Mouse (Mus musculus): ENCODE data around the gene Cabp4. TPM values are rescaled to one million over a fixed set of nuclear protein-coding genes. Genes with fewer than 3 reads are reported as not detected.

The Cabp4 gene
- polyA plus RNA-seq, 1 experiment from 2014 or later: 0.33 TPM

DNA sequence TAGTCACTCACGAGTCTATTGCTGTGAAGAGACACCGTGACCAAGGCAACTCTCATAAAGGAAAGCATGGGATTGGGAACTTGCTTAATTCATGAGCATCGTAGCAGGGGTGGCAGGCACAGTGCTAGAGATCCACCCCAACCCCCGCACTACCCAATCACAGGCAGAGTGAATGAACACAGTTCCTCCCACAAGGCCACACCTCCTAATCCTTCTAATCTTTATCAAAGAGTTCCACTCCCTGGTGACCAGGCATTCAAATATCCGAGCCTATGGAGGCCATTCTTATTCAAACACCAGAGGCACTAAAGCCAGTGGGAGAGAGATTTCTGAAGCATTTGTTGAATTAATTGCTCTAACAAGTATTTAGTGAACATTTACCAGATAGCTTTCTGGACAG, 2.1 kb upstream of the Cabp4 start:
- H3K4me2 ChIP-seq (replicated peaks; ENCODE audit: low read depth): no peak overlapping the region
- TF ChIP-seq CTCF (IDR thresholded peaks at IDR 0.05; ENCODE audit: low read depth): no peak
- H3K9me3 ChIP-seq (ENCODE audit: control insufficient read depth): no peaks in the 10 kb centered on the region
- H3K27ac ChIP-seq (ENCODE audit: low read depth, low read length): no peak overlapping the region
- H3K27me3 ChIP-seq (replicated peaks; ENCODE audit: control insufficient read depth, insufficient read depth, low read length): no peaks in the 10 kb centered on the region
- no peak overlapping the region for H3K9ac ChIP-seq (ENCODE audit: low read depth, low read length)
- 90% methylated on average over 5 of the region's 5 CpGs for WGBS
- no peak for ATAC-seq
- H3K4me3 ChIP-seq (ENCODE audit: low read depth, low read length): no peak overlapping the region
- peaks cover 11% of the 10 kb centered on the region for H3K36me3 ChIP-seq (ENCODE audit: control insufficient read depth, insufficient read depth)
- peaks cover 9% of the 10 kb centered on the region; the same call in 1 of the 2 replicates for H3K4me1 ChIP-seq (replicated peaks; ENCODE audit: control insufficient read depth, insufficient read depth, low read length)

DNA sequence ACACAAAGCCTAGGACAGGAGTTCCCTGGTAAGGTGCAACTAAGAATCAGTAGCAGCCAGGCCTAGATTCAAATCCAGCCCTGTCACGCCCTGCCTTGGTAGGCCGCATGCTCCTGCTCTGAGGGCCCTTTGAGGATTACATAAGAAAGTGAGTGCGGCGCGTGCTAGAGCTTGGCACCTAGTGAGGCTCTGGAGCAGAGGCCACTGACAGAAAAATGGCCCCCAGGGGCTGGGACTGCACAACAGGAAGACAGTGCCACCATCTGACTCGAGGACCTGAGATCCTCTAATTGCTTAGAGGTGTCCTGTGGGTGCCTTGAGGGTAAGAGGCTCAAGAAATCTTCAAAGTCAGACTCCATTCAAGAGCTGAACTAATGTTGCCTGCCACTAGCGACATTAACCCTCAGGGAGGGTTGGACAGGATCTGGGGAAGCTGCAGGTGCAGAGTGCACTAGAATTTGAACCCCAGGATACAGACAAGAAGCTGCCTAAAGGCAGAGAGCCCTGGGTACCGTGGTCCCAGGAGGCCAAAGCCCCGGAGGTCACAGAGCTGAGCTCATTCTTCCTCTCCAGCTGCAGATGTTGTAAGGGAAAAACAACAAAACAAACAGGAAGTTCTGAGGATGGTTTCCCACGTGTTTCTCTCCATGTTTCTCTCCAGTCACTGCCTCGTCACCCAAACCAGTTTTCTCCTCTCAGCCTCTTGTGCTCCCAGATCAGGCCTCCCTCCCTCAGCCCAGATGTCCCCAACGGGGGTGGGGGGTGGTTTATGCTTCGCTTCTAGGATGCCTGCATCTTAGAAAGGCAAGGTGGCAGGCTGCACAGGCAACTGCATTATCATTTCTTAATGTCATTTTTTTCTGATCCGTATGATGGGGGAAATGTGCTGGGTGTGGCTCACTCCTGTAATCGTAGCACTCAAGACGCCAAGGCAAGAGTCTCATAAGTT, 991 bp upstream of the Cabp4 start:
- 76% methylated on average over 16 of the region's 16 CpGs for WGBS

DNA sequence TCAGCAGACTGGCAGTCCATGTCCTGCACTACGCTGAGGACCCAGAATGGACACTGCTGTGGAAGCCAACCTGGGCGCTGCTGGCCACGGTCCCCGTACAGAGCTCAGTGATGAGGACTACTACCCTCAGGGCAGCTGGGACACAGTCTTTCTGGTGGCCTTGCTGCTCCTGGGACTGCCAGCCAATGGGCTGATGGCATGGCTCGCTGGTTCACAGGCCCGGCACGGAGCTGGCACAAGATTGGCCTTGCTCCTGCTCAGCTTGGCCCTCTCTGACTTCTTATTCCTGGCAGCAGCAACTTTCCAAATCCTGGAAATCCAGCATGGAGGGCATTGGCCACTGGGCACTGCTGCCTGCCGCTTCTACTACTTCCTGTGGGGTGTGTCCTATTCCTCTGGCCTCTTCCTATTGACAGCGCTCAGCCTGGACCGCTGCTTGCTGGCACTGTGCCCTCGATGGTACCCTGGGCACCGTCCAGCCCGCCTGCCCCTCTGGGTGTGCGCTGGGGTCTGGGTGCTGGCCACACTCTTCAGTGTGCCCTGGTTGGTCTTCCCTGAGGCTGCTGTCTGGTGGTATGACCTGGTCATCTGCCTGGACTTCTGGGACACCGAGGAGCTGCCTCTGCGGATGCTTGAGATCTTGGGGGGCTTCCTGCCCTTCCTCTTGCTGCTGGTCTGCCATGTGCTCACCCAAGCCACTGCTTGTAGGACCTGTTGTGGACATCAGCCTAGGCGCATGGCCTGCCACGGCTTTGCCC, 1.2 kb downstream of the Cabp4 start:
- H3K9me3 ChIP-seq (ENCODE audit: control insufficient read depth): no peaks in the 10 kb centered on the region
- WGBS: 85% methylated on average over 18 of the region's 18 CpGs
- H3K27me3 ChIP-seq (replicated peaks; ENCODE audit: control insufficient read depth, insufficient read depth, low read length): no peaks in the 10 kb centered on the region
- no peak for TF ChIP-seq CTCF (IDR thresholded peaks at IDR 0.05; ENCODE audit: low read depth)
- H3K9ac ChIP-seq (ENCODE audit: low read depth, low read length): no peak overlapping the region
- ATAC-seq: no peak; the same call in 1 of the 2 replicates
- H3K4me2 ChIP-seq (replicated peaks; ENCODE audit: low read depth): no peak overlapping the region
- H3K4me1 ChIP-seq (replicated peaks; ENCODE audit: control insufficient read depth, insufficient read depth, low read length): no peaks in the 10 kb centered on the region
- H3K27ac ChIP-seq (ENCODE audit: low read depth, low read length): no peak overlapping the region
- no peaks in the 10 kb centered on the region for H3K36me3 ChIP-seq (ENCODE audit: control insufficient read depth, insufficient read depth)
- H3K4me3 ChIP-seq (ENCODE audit: low read depth, low read length): no peak overlapping the region

More for the DNA sequence above, 991 bp upstream of the Cabp4 start:
- no peak for ATAC-seq
- Histone ChIP-seq H3K4me1 (replicated peaks; ENCODE audit: control insufficient read depth, insufficient read depth, low read length) (peaks cover 7% of the 10 kb centered on the region; the same call in 1 of the 2 replicates), H3K9me3 (ENCODE audit: control insufficient read depth) (no peaks in the 10 kb centered on the region), H3K27me3 (replicated peaks; ENCODE audit: control insufficient read depth, insufficient read depth, low read length) (no peaks in the 10 kb centered on the region), H3K4me3 (ENCODE audit: low read depth, low read length) (no peak overlapping the region), H3K4me2 (replicated peaks; ENCODE audit: low read depth) (no peak overlapping the region), H3K27ac (ENCODE audit: low read depth, low read length) (no peak overlapping the region; the same call in 1 of the 2 replicates), H3K9ac (ENCODE audit: low read depth, low read length) (no peak overlapping the region), H3K36me3 (ENCODE audit: control insufficient read depth, insufficient read depth) (0 out of 2 replicates have a peak, but pooled peaks cover under 1% of the 10 kb centered on the region)
- no peak for TF ChIP-seq CTCF (IDR thresholded peaks at IDR 0.05; ENCODE audit: low read depth)

DNA sequence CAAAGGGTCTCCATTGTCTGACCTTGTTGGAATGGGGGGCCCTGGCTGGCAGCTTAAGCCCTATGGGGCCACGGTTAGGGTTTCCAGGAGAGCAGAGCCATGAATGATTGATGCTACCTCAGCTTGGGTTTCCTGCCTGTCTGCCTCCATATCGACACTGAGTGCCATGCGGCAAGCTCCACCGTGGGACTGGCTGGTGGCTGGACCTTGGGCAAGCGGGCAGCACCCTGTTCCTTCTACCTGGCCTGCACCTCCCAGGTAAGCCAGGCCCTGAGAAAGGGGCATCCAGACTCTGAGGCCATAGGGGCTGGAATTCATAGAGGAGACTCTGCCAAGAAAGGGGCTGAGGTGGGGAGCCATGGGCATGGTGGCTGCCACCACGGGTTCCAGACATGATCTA, 3.7 kb downstream of the Cabp4 start:
- H3K27me3 ChIP-seq (replicated peaks; ENCODE audit: control insufficient read depth, insufficient read depth, low read length): no peaks in the 10 kb centered on the region
- H3K9me3 ChIP-seq (ENCODE audit: control insufficient read depth): no peaks in the 10 kb centered on the region
- H3K9ac ChIP-seq (ENCODE audit: low read depth, low read length): no peak overlapping the region
- ATAC-seq: no peak
- H3K36me3 ChIP-seq (ENCODE audit: control insufficient read depth, insufficient read depth): no peaks in the 10 kb centered on the region
- 78% methylated on average over 6 of the region's 6 CpGs for WGBS
- no peak overlapping the region for H3K27ac ChIP-seq (ENCODE audit: low read depth, low read length)
- H3K4me1 ChIP-seq (replicated peaks; ENCODE audit: control insufficient read depth, insufficient read depth, low read length): no peaks in the 10 kb centered on the region
- no peak for TF ChIP-seq CTCF (IDR thresholded peaks at IDR 0.05; ENCODE audit: low read depth)
- H3K4me3 ChIP-seq (ENCODE audit: low read depth, low read length): no peak overlapping the region
- no peak overlapping the region for H3K4me2 ChIP-seq (replicated peaks; ENCODE audit: low read depth)

DNA sequence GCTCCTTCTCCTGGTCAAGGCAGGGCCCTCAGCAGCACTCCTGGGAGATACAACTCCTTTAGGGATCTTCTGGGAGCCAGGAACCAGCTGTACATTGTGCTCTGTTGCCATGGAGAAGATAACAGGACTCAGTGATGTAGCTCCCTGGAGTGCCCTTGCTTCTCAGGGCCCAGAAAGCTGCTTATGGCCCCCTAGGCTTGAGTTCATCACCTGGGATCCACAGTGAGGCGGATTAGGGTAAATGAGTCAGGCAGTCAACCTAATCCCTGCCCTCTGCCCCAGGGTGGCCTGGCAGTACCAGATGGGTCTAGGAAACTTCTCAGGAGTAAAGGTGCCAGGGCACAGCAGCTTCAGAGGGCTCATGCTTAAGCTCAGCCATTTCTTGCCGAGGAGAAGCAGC, 4.4 kb downstream of the Cabp4 start, which contains the start of gene Gpr152:
Gene Gpr152, plus strand, starts transcription at position 342 of the 400 bp plus-strand sequence.
- H3K9me3 ChIP-seq (ENCODE audit: control insufficient read depth): no peaks in the 10 kb centered on the region
- no peak within 1 kb of the TSS for H3K27ac ChIP-seq (ENCODE audit: low read depth, low read length)
- no peak within 1 kb of the TSS for H3K4me3 ChIP-seq (ENCODE audit: low read depth, low read length)
- no peaks in the 10 kb centered on the region for H3K36me3 ChIP-seq (ENCODE audit: control insufficient read depth, insufficient read depth)
- H3K4me2 ChIP-seq (replicated peaks; ENCODE audit: low read depth): no peak within 1 kb of the TSS
- 86% methylated on average over 2 of the region's 2 CpGs for WGBS
- no peak for ATAC-seq
- H3K27me3 ChIP-seq (replicated peaks; ENCODE audit: control insufficient read depth, insufficient read depth, low read length): no peaks in the 10 kb centered on the region
- H3K9ac ChIP-seq (ENCODE audit: low read depth, low read length): no peak within 1 kb of the TSS
- no peaks in the 10 kb centered on the region for H3K4me1 ChIP-seq (replicated peaks; ENCODE audit: control insufficient read depth, insufficient read depth, low read length)
- TF ChIP-seq CTCF (IDR thresholded peaks at IDR 0.05; ENCODE audit: low read depth): no peak

DNA sequence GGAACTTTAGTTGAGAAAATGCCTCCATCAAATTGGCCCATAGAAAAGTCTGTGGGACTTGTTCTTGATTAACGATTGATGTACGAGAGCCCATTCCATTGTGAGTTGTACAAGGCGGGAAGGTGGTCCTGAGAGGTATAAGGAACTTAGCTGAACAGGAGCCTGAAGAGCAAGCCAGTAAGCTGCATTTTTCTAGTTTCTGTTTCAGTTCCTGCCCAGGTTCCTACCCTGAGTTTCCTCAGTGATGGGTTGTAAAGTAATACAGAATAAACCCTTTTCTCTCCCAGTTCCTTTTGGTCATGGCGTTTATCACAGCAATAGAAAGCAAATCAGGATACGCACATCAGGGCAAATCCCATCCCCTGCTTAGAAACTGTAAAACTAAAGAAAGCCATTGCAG, 5.9 kb downstream of the Cabp4 start:
- Histone ChIP-seq H3K4me1 (replicated peaks; ENCODE audit: control insufficient read depth, insufficient read depth, low read length) (no peaks in the 10 kb centered on the region), H3K27ac (ENCODE audit: low read depth, low read length) (no peak overlapping the region), H3K4me2 (replicated peaks; ENCODE audit: low read depth) (no peak overlapping the region), H3K27me3 (replicated peaks; ENCODE audit: control insufficient read depth, insufficient read depth, low read length) (no peaks in the 10 kb centered on the region), H3K4me3 (ENCODE audit: low read depth, low read length) (no peak overlapping the region), H3K9me3 (ENCODE audit: control insufficient read depth) (no peaks in the 10 kb centered on the region), H3K36me3 (ENCODE audit: control insufficient read depth, insufficient read depth) (peaks cover 2% of the 10 kb centered on the region; the same call in 1 of the 2 replicates), H3K9ac (ENCODE audit: low read depth, low read length) (no peak overlapping the region)
- ATAC-seq: no peak
- no peak for TF ChIP-seq CTCF (IDR thresholded peaks at IDR 0.05; ENCODE audit: low read depth)
- WGBS: 71% methylated on average over 5 of the region's 5 CpGs
